Mouse (Mus musculus) CH12.LX (cell line): ENCODE data around the gene Daam1. TPM values are rescaled to one million over a fixed set of nuclear protein-coding genes. Genes with fewer than 3 reads are reported as not detected.

Experiments
- DNase-seq: peaks from one replicate; pipeline ENCODE4 v3.0.0-alpha.2; 2013; ENCODE audit errors: extremely low read depth
- H3K27ac ChIP-seq: 2 replicates; pipeline ENCODE4 v1.5.1; 2012; ENCODE audit warnings: low read depth, mild to moderate bottlenecking, control low read depth, moderate library complexity; ENCODE audit not compliant: insufficient read depth
- H3K27me3 ChIP-seq: replicated peaks from 2 replicates; pipeline ENCODE3; 2012; ENCODE audit warnings: inconsistent platforms
- H3K36me3 ChIP-seq, 2 experiments: replicated peaks in 1 of 2; 2 replicates each; pipeline versions ENCODE3 to v1.6.1; 2012; ENCODE audit warnings: inconsistent platforms in 1 of 2, low read length in 1 of 2, mild to moderate bottlenecking in 1 of 2, mixed read lengths in 1 of 2, moderate library complexity in 1 of 2; ENCODE audit not compliant: control insufficient read depth in 1 of 2, insufficient read depth in 1 of 2
- H3K4me1 ChIP-seq, 2 experiments: 2 replicates each; pipeline ENCODE4 v1.6.1; 2012; ENCODE audit warnings: inconsistent platforms in 1 of 2, moderate library complexity in 1 of 2; ENCODE audit not compliant: insufficient read depth in 2 of 2, control insufficient read depth in 1 of 2
- H3K4me2 ChIP-seq: 2 replicates; pipeline ENCODE4 v1.6.1; 2012; ENCODE audit warnings: low read depth, mild to moderate bottlenecking, control low read depth; ENCODE audit not compliant: poor library complexity, insufficient read depth, severe bottlenecking
- H3K4me3 ChIP-seq, 3 experiments: fragments of 150-350 bp in 1 of 3; sonication (generic) in 1 of 3; replicated peaks in 1 of 3; 2 replicates each; pipeline versions ENCODE3 to v1.5.1; 2011 to 2012; ENCODE audit warnings: low read depth in 2 of 3, low read length in 2 of 3, mild to moderate bottlenecking in 2 of 3, moderate library complexity in 2 of 3, control low read depth in 1 of 3, improper control_type of control experiment in 1 of 3, inconsistent platforms in 1 of 3, mixed read lengths in 1 of 3; ENCODE audit not compliant: poor library complexity in 1 of 3
- H3K79me2 ChIP-seq: replicated peaks from 2 replicates; pipeline ENCODE4 v1.6.1; 2012; ENCODE audit warnings: mild to moderate bottlenecking, moderate library complexity; ENCODE audit not compliant: control insufficient read depth, poor library complexity, insufficient read depth, severe bottlenecking; ENCODE audit errors: extremely low read depth
- H3K9ac ChIP-seq: 2 replicates; pipeline ENCODE4 v1.6.1; 2012; ENCODE audit warnings: low read depth, mild to moderate bottlenecking, control low read depth, moderate library complexity; ENCODE audit not compliant: insufficient read depth
- H3K9me3 ChIP-seq: replicated peaks from 2 replicates; pipeline ENCODE3; 2012; ENCODE audit warnings: low read length, inconsistent platforms, mixed read lengths
- CHD1 ChIP-seq: IDR thresholded peaks from 2 replicates; pipeline ENCODE4 v1.6.1; 2012; ENCODE audit warnings: low read depth, low read length, improper control_type of control experiment, inconsistent platforms
- E2F4 ChIP-seq: IDR thresholded peaks from 2 replicates; pipeline ENCODE4 v1.6.1; 2011; ENCODE audit warnings: low read depth, low read length, improper control_type of control experiment; ENCODE audit not compliant: insufficient replicate concordance
- HCFC1 ChIP-seq: IDR thresholded peaks from 2 replicates; pipeline ENCODE4 v1.6.1; 2012; ENCODE audit warnings: low read depth, mild to moderate bottlenecking, inconsistent platforms, low read length, improper control_type of control experiment
- JUN ChIP-seq: IDR thresholded peaks from 2 replicates; pipeline ENCODE4 v1.6.1; 2011; ENCODE audit warnings: low read depth, mild to moderate bottlenecking, low read length, improper control_type of control experiment, moderate library complexity; ENCODE audit not compliant: insufficient read depth
- KAT2A ChIP-seq: IDR thresholded peaks from 2 replicates; pipeline ENCODE4 v1.6.1; 2012; ENCODE audit warnings: low read length, improper control_type of control experiment, inconsistent platforms; ENCODE audit not compliant: insufficient replicate concordance
- MAX ChIP-seq: IDR thresholded peaks from 2 replicates; pipeline ENCODE4 v1.6.1; 2011; ENCODE audit warnings: low read length, improper control_type of control experiment
- MAZ ChIP-seq: IDR thresholded peaks from 2 replicates; pipeline ENCODE4 v1.6.1; 2012; ENCODE audit warnings: low read depth, mild to moderate bottlenecking, inconsistent platforms, low read length, improper control_type of control experiment, moderate library complexity
- MEF2A ChIP-seq: IDR thresholded peaks from 2 replicates; pipeline ENCODE4 v1.6.1; 2014; ENCODE audit warnings: low read depth, mild to moderate bottlenecking, inconsistent platforms, low read length, improper control_type of control experiment, borderline replicate concordance
- NRF1 ChIP-seq: IDR thresholded peaks from 2 replicates; pipeline ENCODE4 v1.6.1; 2014; ENCODE audit warnings: low read depth, mild to moderate bottlenecking, inconsistent platforms, low read length, improper control_type of control experiment, moderate library complexity
- PAX5 ChIP-seq: IDR thresholded peaks from 2 replicates; pipeline ENCODE4 v1.6.1; 2012; ENCODE audit warnings: low read length, inconsistent platforms, mixed read lengths
- POLR2A ChIP-seq: IDR thresholded peaks from 2 replicates; pipeline ENCODE4 v1.6.1; 2011; ENCODE audit warnings: low read depth, mild to moderate bottlenecking, improper control_type of control experiment, low read length
- POLR2AphosphoS2 ChIP-seq: IDR thresholded peaks from 2 replicates; pipeline ENCODE4 v1.6.1; 2011; ENCODE audit warnings: low read depth, low read length, improper control_type of control experiment
- TCF12 ChIP-seq: IDR thresholded peaks from 2 replicates; pipeline ENCODE4 v1.6.1; 2014; ENCODE audit warnings: low read depth, mild to moderate bottlenecking, inconsistent platforms, low read length, improper control_type of control experiment
- USF2 ChIP-seq: conservative IDR thresholded peaks from 2 replicates; pipeline ENCODE4 v1.6.1; 2011; ENCODE audit warnings: low read depth, low read length, improper control_type of control experiment
- ZC3H11A ChIP-seq: IDR thresholded peaks from 2 replicates; pipeline ENCODE4 v1.6.1; 2012; ENCODE audit warnings: low read depth, mild to moderate bottlenecking, inconsistent platforms, low read length, improper control_type of control experiment
- ZKSCAN1 ChIP-seq: IDR thresholded peaks from 2 replicates; pipeline ENCODE4 v1.6.1; 2012; ENCODE audit warnings: low read depth, inconsistent platforms, low read length, improper control_type of control experiment, borderline replicate concordance
- ZNF384 ChIP-seq: IDR thresholded peaks from 2 replicates; pipeline ENCODE4 v1.6.1; 2012; ENCODE audit warnings: low read depth, low read length, improper control_type of control experiment, inconsistent platforms
- dilution Hi-C: fragments of 300-500 bp; cut with MboI; formaldehyde crosslinking; loops from 2 replicates; pipeline ENCODE4 v1.14.3; 2020; ENCODE audit warnings: low sequenced_read_pairs; ENCODE audit not compliant: extremely low pct_unique_long_range_greater_than_20kb, extremely low pct_ligation_motif_present
- in situ Hi-C: fragments of 300-500 bp; cut with MboI; formaldehyde crosslinking; loops from 3 replicates; pipeline ENCODE4 v1.14.3; 2019; ENCODE audit warnings: low sequenced_read_pairs, low pct_ligation_motif_present, low pct_unique_long_range_greater_than_20kb, mixed read lengths
- polyA plus RNA-seq: library from polyadenylated mRNA; unstranded; fragments of >175 nt; gene quantifications from 2 replicates; pipeline ENCODE4 v1.2.1, GENCODE M21; 2012; ENCODE audit warnings: low read depth; ENCODE audit not compliant: insufficient read length
- total RNA-seq, 2 experiments: library from RNA; depleted of rRNA; stranded (reverse); fragments of 300-350 nt in 1 of 2; fragments of >200 nt in 1 of 2; gene quantifications; 2 replicates each; pipeline ENCODE4 v1.2.3; 2012 to 2014

Gene Daam1
- total and polyA plus RNA-seq, 3 experiments: 10.7 to 27.9 (median 23.6) TPM

DNA sequence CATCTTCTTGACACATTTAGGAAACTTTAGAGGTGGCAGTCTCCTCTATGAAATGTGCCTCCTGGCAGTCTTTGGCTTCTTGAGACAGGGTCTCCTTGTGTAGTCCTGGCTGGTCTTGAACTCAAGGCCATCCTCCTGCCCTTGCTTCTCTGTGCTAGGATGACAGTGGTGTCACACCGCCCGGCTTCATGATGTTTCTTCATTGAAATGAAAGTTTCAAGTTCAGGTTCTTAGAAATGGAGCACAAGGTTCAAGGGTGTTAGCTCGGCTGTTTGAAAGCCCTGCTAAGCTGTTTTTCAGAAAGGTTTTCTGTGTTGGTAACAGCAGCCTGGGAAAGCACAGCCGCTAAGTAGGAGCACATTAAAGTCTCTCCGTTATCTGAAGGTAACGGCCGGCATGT lies 18.2 kb downstream of the Daam1 start:
- in situ Hi-C loops: no loop called here
- Histone ChIP-seq H3K9me3 (no peaks in the 10 kb centered on the region), H3K4me3 (no peak overlapping the region), H3K4me1 (peaks cover 10 to 71% of the 10 kb centered on the region in 2 experiments), H3K27ac (no peak overlapping the region)
- no peak for DNase-seq
- TF ChIP-seq HCFC1 (no peak), JUN (no peak)
- TF ChIP-seq, all 38 proteins: peak for 0
- H3K4me2 ChIP-seq: no peak overlapping the region
- H3K27me3 ChIP-seq: no peaks in the 10 kb centered on the region
- H3K79me2 ChIP-seq: peaks cover 2% of the 10 kb centered on the region; the same call in 1 of the 2 replicates
- dilution Hi-C loops: no loop called here
- no peak overlapping the region for H3K9ac ChIP-seq
- H3K36me3 ChIP-seq: peaks cover 0 to 36% of the 10 kb centered on the region in 2 experiments

- dilution Hi-C loops: no loop called here
- no peak for DNase-seq
- TF ChIP-seq POLR2A (no peak), HCFC1 (no peak), PAX5 (no peak), ZKSCAN1 (no peak), POLR2AphosphoS2 (no peak)
- Histone ChIP-seq H3K9me3 (no peaks in the 10 kb centered on the region), H3K79me2 (peaks cover 2% of the 10 kb centered on the region; the same call in 1 of the 2 replicates), H3K4me3 (no peak overlapping the region), H3K4me1 (peaks cover 10 to 73% of the 10 kb centered on the region in 2 experiments), H3K9ac (no peak overlapping the region), H3K4me2 (no peak overlapping the region), H3K36me3 (peaks cover 0 to 35% of the 10 kb centered on the region in 2 experiments), H3K27me3 (no peaks in the 10 kb centered on the region), H3K27ac (no peak overlapping the region)
- in situ Hi-C loops: no loop called here
These were observed 19.3 kb downstream of the Daam1 start for GRCm38 (mm10) chr12:71850135-71850534.

DNA sequence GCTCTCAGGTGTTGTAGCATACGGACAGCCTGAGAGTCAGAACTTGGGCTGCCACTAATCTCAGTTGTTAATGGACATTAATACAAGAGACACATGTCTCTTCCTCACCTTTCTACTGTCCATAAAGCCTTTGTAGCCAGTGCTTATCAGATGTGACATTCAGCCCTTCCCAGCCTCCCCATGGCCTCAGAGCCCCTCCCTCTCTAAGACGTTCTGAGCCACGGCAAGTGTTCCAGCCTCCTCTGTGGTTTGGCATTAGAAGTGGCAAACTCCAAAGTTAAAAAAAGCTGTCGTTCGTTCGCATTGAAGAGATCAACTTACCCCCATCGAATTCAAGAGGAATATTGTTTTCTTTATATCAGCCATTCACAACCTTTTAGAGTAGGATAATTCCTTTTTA lies 21.8 kb downstream of the Daam1 start:
- Histone ChIP-seq H3K27ac (no peak overlapping the region), H3K4me1 (peaks cover 19 to 84% of the 10 kb centered on the region in 2 experiments), H3K9ac (no peak overlapping the region), H3K4me2 (no peak overlapping the region), H3K27me3 (no peaks in the 10 kb centered on the region), H3K36me3 (peaks cover 0 to 41% of the 10 kb centered on the region in 2 experiments), H3K9me3 (no peaks in the 10 kb centered on the region), H3K4me3 (no peak overlapping the region), H3K79me2 (0 out of 2 replicates have a peak, but pooled peaks cover 2% of the 10 kb centered on the region)
- DNase-seq: no peak
- TF ChIP-seq E2F4: no peak
- TF ChIP-seq MAZ: no peak
- TF ChIP-seq CHD1: no peak
- no peak for TF ChIP-seq NRF1
- TF ChIP-seq KAT2A: no peak
- TF ChIP-seq TCF12: no peak
- TF ChIP-seq USF2: no peak
- TF ChIP-seq POLR2A: no peak
- TF ChIP-seq ZC3H11A: no peak
- TF ChIP-seq ZNF384: no peak
- TF ChIP-seq MEF2A: no peak
- TF ChIP-seq POLR2AphosphoS2: no peak
- TF ChIP-seq MAX: no peak
- in situ Hi-C loops (no loop called here), dilution Hi-C loops (no loop called here)
